Mouse (Mus musculus): ENCODE data around the gene Fbxw2. TPM values are rescaled to one million over a fixed set of nuclear protein-coding genes. Genes with fewer than 3 reads are reported as not detected.
A peak's percentile ranks its signal among the peaks of the same experiment; 100 is the strongest.
"Not testable (repeated sequence)": the region's sequence is repeated elsewhere in the genome, so short reads cannot be mapped to it uniquely, and the experiment has no call there.

Gene Fbxw2
- polyA plus RNA-seq (2017; shearing (Covaris generic)) = 10 to 100 TPM; 72.6 to 91.8 TPM

GRCm38 (mm10) chr2:34825827-34826459 lies at the start of gene Fbxw2:
Fbxw2 (minus strand) TSS chr2:34826311.
- peak; percentile 98 for ATAC-seq

GRCm38 (mm10) chr2:34874816-34875345 lies 48.8 kb upstream of the Fbxw2 start, which contains the start of gene Psmd5:
Psmd5 (minus strand) TSS chr2:34874968.
- ATAC-seq = no peak

GRCm38 (mm10) chr2:34874271-34874670 lies 48.2 kb upstream of the Fbxw2 start, which contains the start of gene Cutal:
Cutal (plus strand) TSS chr2:34874396.
- no peak for ATAC-seq

- peak; percentile 98 for ATAC-seq
Measured at GRCm38 (mm10) chr2:34870520-34871474, 44.7 kb upstream of the Fbxw2 start.

GRCm38 (mm10) chr2:34869680-34870079 lies 43.6 kb upstream of the Fbxw2 start:
- ATAC-seq = no peak

GRCm38 (mm10) chr2:34857728-34858127 lies 31.6 kb upstream of the Fbxw2 start:
- no peak for ATAC-seq

- ATAC-seq = no peak
Measured at GRCm38 (mm10) chr2:34855265-34855664, 29.2 kb upstream of the Fbxw2 start.

- ATAC-seq = no peak
Measured at GRCm38 (mm10) chr2:34847702-34848101, 21.6 kb upstream of the Fbxw2 start.

- no peak for ATAC-seq
Measured at GRCm38 (mm10) chr2:34843211-34843939, 17.3 kb upstream of the Fbxw2 start.

- ATAC-seq = no peak
Measured at GRCm38 (mm10) chr2:34841706-34842105, 15.6 kb upstream of the Fbxw2 start.

- ATAC-seq = not testable (repeated sequence)
Measured at GRCm38 (mm10) chr2:34840143-34840542, 14.0 kb upstream of the Fbxw2 start.

GRCm38 (mm10) chr2:34835669-34836068 lies 9.6 kb upstream of the Fbxw2 start:
- no peak for ATAC-seq

GRCm38 (mm10) chr2:34833624-34834023 lies 7.5 kb upstream of the Fbxw2 start:
- ATAC-seq = no peak

- ATAC-seq = not testable (repeated sequence)
Measured at GRCm38 (mm10) chr2:34832766-34833457, 6.8 kb upstream of the Fbxw2 start, which contains the start of gene Gm34653. Gm34653 (plus strand) TSS chr2:34833007.

- not testable (repeated sequence) for ATAC-seq
Measured at GRCm38 (mm10) chr2:34830066-34830465, 4.0 kb upstream of the Fbxw2 start.

- no peak for ATAC-seq
Measured at GRCm38 (mm10) chr2:34828026-34828425, 1.9 kb upstream of the Fbxw2 start.

GRCm38 (mm10) chr2:34827591-34827990 lies 1.5 kb upstream of the Fbxw2 start:
- ATAC-seq = no peak

- peak; percentile 21 for ATAC-seq
Measured at GRCm38 (mm10) chr2:34826460-34827231, 535 bp upstream of the Fbxw2 start.

GRCm38 (mm10) chr2:34818492-34818891 lies 7.6 kb downstream of the Fbxw2 start:
- no peak for ATAC-seq

GRCm38 (mm10) chr2:34815893-34816292 lies 10.2 kb downstream of the Fbxw2 start:
- not testable (repeated sequence) for ATAC-seq

- no peak for ATAC-seq
Measured at GRCm38 (mm10) chr2:34812706-34813105, 13.4 kb downstream of the Fbxw2 start.
